Comparison of ENCODE assay signal across 8 mouse cellular contexts in the genomic region with DNA sequence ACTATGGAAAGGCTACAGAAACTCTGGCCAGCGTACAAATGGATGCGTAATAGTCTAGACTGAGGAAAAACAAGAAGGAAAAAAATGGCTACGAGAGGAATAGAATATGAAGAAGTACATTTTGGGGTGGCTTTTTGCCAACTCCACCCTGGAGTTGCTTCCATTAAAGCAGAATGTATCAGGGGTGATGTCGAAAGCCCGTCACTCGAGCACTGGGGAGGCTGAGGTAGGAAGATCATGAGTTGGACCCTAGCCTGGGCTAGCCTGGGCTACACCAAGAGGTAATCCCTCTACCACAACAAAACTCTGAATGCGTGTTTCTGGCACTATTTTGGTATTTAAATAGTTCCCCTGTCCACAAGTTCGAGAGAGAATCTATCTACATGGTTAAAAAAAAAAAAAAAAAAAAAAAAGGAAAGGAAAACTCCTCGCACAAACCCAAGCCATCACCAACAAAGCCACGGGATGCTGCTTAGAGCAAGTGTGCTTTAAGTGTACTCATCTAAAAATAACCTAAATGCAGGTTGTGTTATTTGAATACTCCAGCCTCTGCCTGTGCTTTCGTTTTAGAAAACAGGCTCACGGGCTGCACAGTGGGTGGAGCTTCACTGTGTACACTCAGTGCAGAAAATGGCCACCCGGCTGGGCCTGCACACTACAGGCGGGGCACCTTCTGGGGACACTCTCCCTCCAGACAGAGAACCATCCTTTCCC. TPM values are rescaled to one million over a fixed set of nuclear protein-coding genes. Genes with fewer than 3 reads are reported as not detected.
DNase-seq lines count a peak whose midpoint lies in the region; ATAC-seq and TF ChIP-seq lines count a peak whose summit lies in the region.

No protein-coding gene starts in this region.

- no peak overlapping the region for H3K4me2 ChIP-seq in forebrain, embryonic 15.5 days (replicated peaks)

- H3K4me3 ChIP-seq in forebrain, embryonic 15.5 days, result no peak overlapping the region
- H3K4me3 ChIP-seq in forebrain, embryonic 10.5 days, result no peak overlapping the region
- peak overlapping the region; percentile 41; the same call in 1 of the 2 replicates for H3K4me3 ChIP-seq in E14TG2a.4 (replicated peaks; ENCODE audit: low read length)
- peak overlapping the region; percentile 65 for H3K4me3 ChIP-seq in gastrocnemius, adult 2 months
- peak overlapping the region; percentile 15; the same call in 1 of the 2 replicates for H3K4me3 ChIP-seq in macrophage (ENCODE audit: inconsistent target)

- H3K9ac ChIP-seq in forebrain, embryonic 15.5 days (replicated peaks), result 0 out of 2 replicates have a peak overlapping the region, but pooled peaks have one; percentile 9

- intact Hi-C loops in gastrocnemius, adult 2 months (cut with DNase I), result no loop called here

- DNase-seq in forebrain, embryonic 10.5 days (ENCODE audit: extremely low spot score, low spot score), result no peak
- peak; percentile 79 for DNase-seq in gastrocnemius, adult 2 months
- peak; percentile 35 to 58 for DNase-seq in thymus, postnatal 36 days
- DNase-seq in left cerebral cortex, adult 8-10 months (ENCODE audit: low spot score in 2 of 2), result no peak

- H3K27ac ChIP-seq in forebrain, embryonic 15.5 days (replicated peaks), result no peak overlapping the region
- H3K27ac ChIP-seq in forebrain, embryonic 10.5 days, result no peak overlapping the region
- peak overlapping the region; percentile 83 for H3K27ac ChIP-seq in gastrocnemius, adult 2 months
- H3K27ac ChIP-seq in macrophage, result peak overlapping the region; percentile 38

- H3K79me2 ChIP-seq in macrophage (ENCODE audit: inconsistent target), result peaks cover 100% of the 10 kb centered on the region

- no peaks in the 10 kb centered on the region for H3K9me3 ChIP-seq in forebrain, embryonic 15.5 days
- no peaks in the 10 kb centered on the region for H3K9me3 ChIP-seq in forebrain, embryonic 10.5 days
- no peaks in the 10 kb centered on the region for H3K9me3 ChIP-seq in E14TG2a.4 (ENCODE audit: low read length)

- peaks cover 31% of the 10 kb centered on the region for H3K4me1 ChIP-seq in forebrain, embryonic 15.5 days
- peaks cover 24% of the 10 kb centered on the region for H3K4me1 ChIP-seq in forebrain, embryonic 10.5 days
- peaks cover 97% of the 10 kb centered on the region for H3K4me1 ChIP-seq in E14TG2a.4 (replicated peaks; ENCODE audit: low read depth, low read length)

- no peaks in the 10 kb centered on the region for H3K36me3 ChIP-seq in forebrain, embryonic 15.5 days
- peaks cover 6% of the 10 kb centered on the region for H3K36me3 ChIP-seq in forebrain, embryonic 10.5 days (replicated peaks)
- H3K36me3 ChIP-seq in E14TG2a.4 (ENCODE audit: insufficient read depth, low read length) (peaks cover 29% of the 10 kb centered on the region), macrophage (ENCODE audit: inconsistent target) (peaks cover 8% of the 10 kb centered on the region; the same call in 1 of the 2 replicates)

- 78% methylated on average over 14 of the region's 14 CpGs for WGBS in forebrain, embryonic 15.5 days
- 91% methylated on average over 14 of the region's 14 CpGs for WGBS in forebrain, embryonic 10.5 days
- 69% methylated on average over 14 of the region's 14 CpGs for WGBS in macrophage (ENCODE audit: missing documents)

- no peaks in the 10 kb centered on the region for H3K27me3 ChIP-seq in forebrain, embryonic 15.5 days
- H3K27me3 ChIP-seq in forebrain, embryonic 10.5 days (ENCODE audit: poor library complexity, severe bottlenecking), result no peaks in the 10 kb centered on the region
- H3K27me3 ChIP-seq in E14TG2a.4 (ENCODE audit: insufficient read depth, low read length), result no peaks in the 10 kb centered on the region

- TF ChIP-seq CTCF in E14TG2a.4 (conservative IDR thresholded peaks at IDR 0.05; ENCODE audit: low read length), result no peak
- TF ChIP-seq CTCF in gastrocnemius, adult 2 months (IDR thresholded peaks at IDR 0.05), result no peak

- no peak for ATAC-seq in forebrain, embryonic 15.5 days (replicated peaks)
- peak; percentile 96 for ATAC-seq in inflammation-experienced regulatory T-cells, adult 6 months

RNA-seq across cellular contexts. Expression of a gene that starts 39.7 kb away (rescaled TPM):
- polyA plus RNA-seq in forebrain, embryonic 15.5 days (2015; fragmentation: Nextera tagmentation; extraction: Ambion mirVana), result 48.2 and 51.0 TPM in 2 replicates
- 9.0 and 9.4 TPM in 2 replicates for polyA plus RNA-seq in forebrain, embryonic 10.5 days (2016; fragmentation: Nextera tagmentation; extraction: Ambion mirVana)
- 10 to 100 TPM; 22.9 to 33.8 TPM for total RNA-seq in gastrocnemius, adult 2 months (2021)
- 10 to 100 TPM; 53.9 to 73.9 (median 69.4) TPM for polyA plus RNA-seq in inflammation-experienced regulatory T-cells, adult 6 months (2017; shearing (Covaris generic))
- 10 to 100 TPM in 25 of 26 experiments, 1 to 10 TPM in 1; 9.3 to 58.6 (median 22.7) TPM for total RNA-seq in macrophage (2018; cell fraction: chromatin; rRNA removed)
- 10 to 100 TPM; 12.6 to 50.5 (median 23.2) TPM for total RNA-seq in macrophage (2018; cell fraction: cytosol; rRNA removed)
- total RNA-seq in macrophage (2018; cell fraction: nucleus; rRNA removed), result 10 to 100 TPM; 14.7 to 57.0 (median 26.5) TPM
- polyA plus RNA-seq in macrophage (2018), result 11.3 to 18.9 TPM (median 18.6 TPM) in 3 replicates
- 10 to 100 TPM; 57.7 to 67.6 (median 63.7) TPM for total RNA-seq in left cerebral cortex, adult 8-10 months (2022)

Comparison
In these comparisons a context has a peak if more than half of its experiments do, and no peak if none do; other contexts are left out.
1. H3K27ac ChIP-seq: peak in gastrocnemius, adult 2 months (single experiment) and macrophage (single experiment); none in forebrain, embryonic 15.5 days (single experiment) and forebrain, embryonic 10.5 days (single experiment).
2. H3K4me3 ChIP-seq: peak in E14TG2a.4 (single experiment), gastrocnemius, adult 2 months (single experiment) and macrophage (single experiment); none in forebrain, embryonic 15.5 days (single experiment) and forebrain, embryonic 10.5 days (single experiment).
3. DNase-seq: peak in gastrocnemius, adult 2 months (single experiment) and thymus, postnatal 36 days (2 of 2); none in forebrain, embryonic 10.5 days (single experiment) and left cerebral cortex, adult 8-10 months (0 of 2).